Mouse (Mus musculus) layer of hippocampus, adult 18-20 months (tissue): ENCODE results near the gene Lyl1. TPM values are rescaled to one million over a fixed set of nuclear protein-coding genes. Genes with fewer than 3 reads are reported as not detected.
A peak's percentile ranks its signal among the peaks of the same experiment; 100 is the strongest.

Experiments used
- DNase-seq, 2 experiments: peaks; one replicate each; pipeline ENCODE4 v3.0.0; 2022; ENCODE audit warnings: low spot score in 2 of 2
- total RNA-seq, 2 experiments: library from RNA; stranded (reverse); gene quantifications; 2 replicates each; pipeline ENCODE4 v1.2.3; 2021

The Lyl1 gene
- total RNA-seq, 2 experiments from 2014 or later = 2.0 to 2.2 TPM

DNA sequence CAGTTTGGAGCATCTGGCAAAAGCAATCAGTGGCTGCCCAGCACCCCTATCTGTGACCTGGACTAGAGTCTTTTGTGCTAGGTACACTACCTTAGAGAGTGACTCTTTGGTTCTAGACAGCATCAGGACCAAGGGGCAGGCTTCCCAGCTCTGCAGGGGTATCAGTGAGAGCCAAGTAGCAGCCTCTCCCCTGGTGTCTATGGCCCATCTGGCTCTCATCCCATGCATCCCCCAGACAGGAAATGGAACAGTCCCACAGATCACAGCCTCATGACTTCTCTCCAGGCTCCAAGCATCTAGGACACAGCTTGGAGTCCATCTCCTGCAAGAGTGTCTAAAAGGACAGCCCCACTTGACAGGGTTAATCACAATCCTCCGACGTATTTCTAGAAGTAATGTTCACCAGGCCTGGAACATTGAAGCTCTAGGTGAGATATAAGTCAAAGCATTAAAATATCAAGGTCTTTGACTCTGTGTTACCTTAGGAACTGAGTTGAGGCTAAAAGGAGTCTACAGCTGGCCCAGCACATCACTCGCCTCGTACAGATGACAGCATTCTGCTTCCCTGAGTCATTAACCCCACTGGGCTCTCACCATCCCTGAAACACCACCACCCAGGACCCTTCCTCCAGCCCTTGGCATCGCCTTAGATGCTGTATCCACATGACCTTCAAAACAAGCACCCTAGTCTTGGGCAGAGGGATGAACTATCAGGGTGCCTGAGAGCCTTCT is 17.9 kb downstream of the Lyl1 start:
- no peak for DNase-seq

DNA sequence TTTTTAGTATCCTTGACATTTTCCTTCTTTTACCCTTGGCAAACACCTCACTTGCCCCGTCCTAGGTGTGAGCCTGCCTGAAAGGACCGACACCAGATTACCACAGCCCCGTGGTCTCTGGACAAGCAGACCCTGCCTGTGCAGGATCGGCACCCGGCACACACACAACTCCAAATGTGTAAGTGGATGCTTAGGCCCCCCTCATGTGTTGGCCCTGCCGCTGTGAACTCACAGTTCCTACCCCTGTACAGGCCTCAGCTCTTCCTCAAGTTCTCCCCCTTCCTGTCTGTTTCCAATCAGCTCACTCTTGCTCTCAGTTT is 21.2 kb downstream of the Lyl1 start:
- DNase-seq = no peak

GRCm38 (mm10) chr8:84722850-84723570 is 21.8 kb downstream of the Lyl1 start, which contains the start of gene G430095P16Rik:
G430095P16Rik (plus strand) TSS chr8:84723007.
- peak in 1 of 2 experiments; percentile 82 for DNase-seq

- no peak for DNase-seq
Measured at GRCm38 (mm10) chr8:84723571-84723900, 22.3 kb downstream of the Lyl1 start.

DNA sequence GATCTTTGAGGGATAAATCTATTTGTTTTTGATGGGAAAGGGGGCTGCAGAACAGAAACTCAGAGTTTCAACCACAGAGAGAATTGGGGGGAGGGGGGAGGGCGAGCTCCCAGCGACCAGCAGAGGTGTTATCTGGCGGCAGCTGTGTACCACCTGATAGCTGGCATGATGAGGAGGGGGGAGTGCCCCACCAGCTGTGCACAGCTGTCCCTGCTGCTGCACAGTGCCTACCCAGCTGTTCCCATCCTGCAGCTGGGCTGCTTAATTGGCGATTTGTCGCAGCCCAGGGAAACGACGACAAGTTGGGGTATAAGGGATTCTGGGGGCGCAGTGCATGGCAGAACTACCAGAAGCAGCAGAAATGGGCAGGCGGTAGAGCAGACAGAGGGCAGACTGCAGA is 23.4 kb downstream of the Lyl1 start:
- DNase-seq = no peak

- DNase-seq = no peak
Measured at GRCm38 (mm10) chr8:84725246-84725940, 24.1 kb downstream of the Lyl1 start.

- peak in 1 of 2 experiments; percentile 75 for DNase-seq
Measured at GRCm38 (mm10) chr8:84725941-84726259, 24.6 kb downstream of the Lyl1 start.

DNA sequence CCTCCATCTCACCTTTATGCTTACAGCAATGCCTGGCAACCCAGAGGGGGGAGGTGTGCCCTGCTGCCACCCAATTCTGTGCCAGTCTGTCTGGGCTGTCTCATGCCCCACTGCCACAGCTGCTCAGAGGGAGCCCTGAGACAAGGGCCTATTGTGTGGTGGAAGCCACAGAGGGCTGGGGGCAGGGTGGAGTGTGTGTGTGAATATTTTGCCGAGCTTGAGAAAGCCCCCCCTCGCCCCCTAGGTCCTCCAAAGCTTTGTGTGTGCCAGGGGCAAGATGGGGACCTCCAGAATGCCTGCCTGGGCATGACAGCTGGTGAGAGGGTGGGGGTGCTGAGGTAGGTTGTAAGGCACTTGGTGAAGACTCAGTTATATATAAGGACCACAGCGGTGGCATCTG is 27.2 kb downstream of the Lyl1 start:
- DNase-seq = peak in 1 of 2 experiments; percentile 66

GRCm38 (mm10) chr8:84729921-84730362 is 28.7 kb downstream of the Lyl1 start:
- DNase-seq = peak in 1 of 2 experiments; percentile 65

DNA sequence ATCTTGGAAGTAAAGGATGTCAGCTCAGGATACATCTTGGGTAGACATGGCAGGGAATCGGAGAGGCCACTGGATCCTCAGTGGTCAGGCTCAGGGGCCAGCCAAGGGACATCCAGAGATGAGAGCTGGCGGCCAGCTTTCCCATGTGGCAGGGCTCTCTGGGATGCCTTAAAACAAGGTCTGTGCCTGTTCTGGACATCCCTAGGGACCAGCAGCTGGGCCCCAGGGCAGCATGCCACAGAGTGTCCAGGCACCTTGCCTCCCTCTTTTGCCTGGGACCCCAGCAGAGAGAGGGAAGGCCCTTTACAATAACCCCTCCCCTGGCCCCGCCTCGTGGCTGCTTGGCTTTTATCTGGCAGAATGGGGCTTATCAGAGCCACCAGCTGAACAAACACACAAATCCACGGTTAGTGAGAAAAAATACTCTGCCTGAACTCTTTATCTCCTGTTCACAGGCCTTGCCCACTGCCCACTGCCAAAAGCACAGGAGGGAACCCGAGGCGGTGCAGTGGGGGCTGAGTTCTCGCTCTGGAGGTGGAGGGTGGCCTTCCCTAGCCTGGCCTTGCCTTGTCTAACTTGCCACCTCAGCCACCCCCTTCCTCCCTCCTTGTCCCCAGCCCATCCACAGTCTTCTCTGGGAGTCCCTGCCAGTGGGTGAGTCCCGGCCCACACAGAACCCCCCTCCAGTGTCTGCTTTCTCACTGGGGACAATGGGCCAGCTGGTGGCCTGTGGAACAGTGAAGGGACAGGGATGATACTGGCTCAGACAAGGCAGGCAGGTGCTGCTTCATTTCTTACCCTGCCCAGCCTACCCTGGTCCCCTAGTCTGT is 29.5 kb downstream of the Lyl1 start:
- no peak for DNase-seq

DNA sequence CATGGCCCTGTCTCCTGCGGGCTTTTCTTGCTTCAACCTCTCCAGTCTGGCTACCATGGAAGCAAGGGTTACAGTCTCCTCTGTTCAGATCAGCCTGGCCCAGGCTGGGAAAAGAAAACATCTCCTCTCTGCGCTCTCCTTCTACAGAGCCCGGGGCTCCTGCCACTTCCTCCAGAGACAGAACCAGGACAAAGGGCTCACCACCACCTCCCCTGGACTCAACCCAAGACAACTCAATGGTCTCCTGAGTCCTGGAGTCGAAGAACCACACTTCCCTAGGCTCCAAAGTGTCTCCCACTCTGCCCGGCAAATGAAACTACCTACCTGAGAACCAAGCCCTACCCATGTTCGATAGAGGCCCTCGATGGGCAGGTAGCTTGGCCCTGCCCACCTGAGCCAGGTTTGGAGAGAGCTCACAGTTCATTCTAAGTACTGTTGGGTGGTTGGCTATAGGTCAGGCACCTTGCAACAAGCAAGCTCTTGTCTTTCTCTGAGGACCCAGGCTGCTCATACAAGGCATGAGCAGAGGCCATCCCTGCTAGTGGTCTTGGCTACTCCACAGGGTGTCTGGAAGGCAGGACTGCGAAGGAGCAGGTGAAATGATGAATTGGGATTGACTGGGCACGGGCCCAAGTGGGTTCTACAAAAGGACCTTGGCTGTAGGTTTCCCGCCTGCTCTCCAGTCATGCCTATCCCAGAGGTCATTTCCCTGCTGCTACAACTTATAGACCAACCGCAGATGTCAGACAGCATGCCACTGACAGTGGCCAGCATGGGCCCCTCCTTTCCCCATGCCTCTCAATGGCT is 30.3 kb downstream of the Lyl1 start:
- no peak for DNase-seq

DNA sequence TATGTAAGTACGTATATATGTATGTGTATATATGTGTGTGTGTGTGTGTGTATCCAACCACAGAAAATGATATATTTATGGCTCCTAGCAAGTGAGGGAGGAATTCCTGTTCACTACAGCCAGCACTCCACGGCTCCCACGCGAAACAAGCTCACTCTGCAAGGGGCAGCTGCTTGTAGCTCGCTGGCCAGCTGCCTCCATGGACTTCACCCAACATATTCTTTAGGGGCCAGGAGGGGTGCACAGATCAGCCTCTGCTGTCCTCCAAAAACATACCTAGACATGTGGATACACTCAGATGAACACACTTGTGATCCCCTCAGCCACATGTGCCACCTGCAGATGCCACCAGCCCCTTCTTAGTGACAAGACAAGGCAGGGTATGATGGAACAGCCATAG is 31.3 kb downstream of the Lyl1 start:
- DNase-seq = no peak

- no peak for DNase-seq
Measured at GRCm38 (mm10) chr8:84732996-84733395, 31.7 kb downstream of the Lyl1 start.

DNA sequence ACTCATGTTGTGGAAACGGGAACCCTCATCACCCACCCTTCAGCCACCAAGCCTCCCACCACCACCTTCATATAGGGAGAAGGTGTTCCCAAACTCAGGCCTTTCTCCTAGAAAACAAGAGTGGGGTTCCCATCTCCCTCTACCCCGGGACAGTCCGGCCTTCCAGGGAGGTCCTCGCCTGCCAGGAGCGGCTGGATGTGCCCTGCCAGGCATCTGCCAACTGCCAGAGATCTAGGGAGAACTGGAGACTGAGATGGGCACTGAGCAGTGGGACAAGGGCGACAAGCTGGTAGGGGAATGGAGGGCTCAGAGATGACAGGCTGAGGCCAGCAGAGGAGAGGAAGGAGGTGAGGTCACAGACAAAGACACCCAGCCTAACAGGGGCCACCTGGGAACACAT is 32.7 kb downstream of the Lyl1 start:
- DNase-seq = no peak

DNA sequence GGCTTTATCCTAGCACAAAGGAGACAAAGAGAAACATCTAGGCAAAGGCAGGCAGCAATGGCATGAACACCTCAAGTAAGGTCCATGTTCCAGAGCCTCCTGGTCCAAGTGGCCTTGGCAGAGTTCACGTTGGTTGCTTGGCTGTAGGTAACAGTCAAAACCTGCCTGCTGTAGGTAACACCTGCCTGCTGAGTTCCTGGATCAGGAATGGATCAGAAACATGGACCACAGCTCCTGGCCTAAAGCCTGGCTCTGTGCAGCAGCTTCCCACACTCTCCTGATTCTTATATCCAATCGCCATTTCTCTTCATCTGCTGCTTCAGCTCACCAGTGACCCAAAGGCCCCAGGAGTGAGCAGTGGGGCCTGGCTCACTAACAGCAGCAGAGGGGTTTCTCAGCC is 33.4 kb downstream of the Lyl1 start:
- no peak for DNase-seq

GRCm38 (mm10) chr8:84735597-84735996 is 34.3 kb downstream of the Lyl1 start:
- DNase-seq = no peak

DNA sequence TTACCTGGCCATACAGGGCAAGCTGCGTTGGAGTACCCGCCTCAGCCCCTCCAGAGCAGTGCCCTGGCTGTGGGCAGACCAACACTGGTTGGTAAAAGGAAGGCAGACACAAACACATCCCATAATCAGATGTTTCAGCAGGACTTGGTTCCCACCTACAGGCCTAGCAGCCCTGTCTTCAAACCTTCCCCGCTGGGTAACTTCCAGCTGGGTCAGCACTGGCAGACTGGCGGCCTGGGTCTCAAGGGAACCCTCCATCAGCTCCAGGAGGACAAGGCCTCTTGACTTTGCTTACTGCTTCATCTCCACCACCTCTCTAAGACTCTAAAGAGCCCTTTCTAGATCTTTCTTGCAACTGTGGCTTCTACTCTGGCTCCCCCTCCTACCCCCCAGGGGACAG is 35.3 kb downstream of the Lyl1 start:
- DNase-seq = no peak

- peak in 1 of 2 experiments; percentile 82 for DNase-seq
Measured at GRCm38 (mm10) chr8:84737608-84738007, 36.4 kb downstream of the Lyl1 start.

DNA sequence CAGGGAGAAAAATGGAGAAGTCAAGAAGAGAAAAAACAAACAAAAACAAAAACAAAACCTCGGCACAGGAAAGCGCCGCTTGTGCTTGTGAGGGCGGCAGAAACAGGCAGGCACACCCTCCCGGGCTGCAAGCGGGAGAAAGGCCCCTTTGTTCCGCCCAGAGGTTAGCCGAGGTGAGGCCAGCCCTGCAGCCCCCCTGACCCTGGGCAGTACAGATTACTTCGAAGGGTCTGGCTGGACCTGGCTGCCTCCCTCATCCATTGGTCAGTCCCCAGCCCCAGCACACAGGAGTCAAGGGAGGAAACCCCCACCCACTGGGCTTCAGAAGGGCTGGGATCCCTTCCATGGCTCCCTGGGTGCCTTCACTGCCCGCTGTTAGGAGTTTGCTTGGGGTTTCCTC is 37.0 kb downstream of the Lyl1 start:
- DNase-seq = no peak

DNA sequence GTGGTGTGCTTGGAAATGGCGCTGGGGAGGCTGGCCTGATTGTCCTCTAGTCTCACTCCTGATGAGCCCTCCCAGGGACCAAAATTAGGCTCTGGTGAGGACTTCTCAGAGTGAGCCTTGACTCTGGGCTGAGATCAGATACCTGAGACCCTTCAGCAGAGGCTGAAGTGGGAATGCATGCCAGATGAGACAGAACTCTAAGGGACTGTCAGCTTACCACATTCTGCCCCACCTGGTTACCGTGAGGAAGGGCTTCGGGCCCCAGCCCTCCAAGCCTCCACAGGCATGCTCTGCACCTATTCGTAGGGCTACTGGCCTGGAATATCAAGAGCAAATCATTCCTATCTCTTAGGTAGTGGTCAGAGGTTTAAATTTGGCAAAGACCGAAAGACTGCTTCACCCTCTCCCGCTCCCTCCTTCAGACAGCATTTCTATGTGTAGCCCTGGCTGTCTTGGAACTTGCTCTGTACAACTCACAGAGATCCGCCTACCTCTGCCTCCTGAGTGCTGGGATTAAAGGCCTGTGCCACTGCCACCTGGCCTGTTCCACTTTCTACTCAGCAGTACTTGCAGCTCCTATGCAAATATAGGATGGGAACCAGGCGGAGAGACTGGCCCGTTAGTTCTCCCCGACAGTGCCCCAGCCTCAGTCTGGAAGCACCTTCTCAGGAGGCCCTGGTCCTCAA is 37.6 kb downstream of the Lyl1 start:
- no peak for DNase-seq
